Mouse (Mus musculus): Measurements from ENCODE around the gene Maml3.

Maml3 gene

DNA sequence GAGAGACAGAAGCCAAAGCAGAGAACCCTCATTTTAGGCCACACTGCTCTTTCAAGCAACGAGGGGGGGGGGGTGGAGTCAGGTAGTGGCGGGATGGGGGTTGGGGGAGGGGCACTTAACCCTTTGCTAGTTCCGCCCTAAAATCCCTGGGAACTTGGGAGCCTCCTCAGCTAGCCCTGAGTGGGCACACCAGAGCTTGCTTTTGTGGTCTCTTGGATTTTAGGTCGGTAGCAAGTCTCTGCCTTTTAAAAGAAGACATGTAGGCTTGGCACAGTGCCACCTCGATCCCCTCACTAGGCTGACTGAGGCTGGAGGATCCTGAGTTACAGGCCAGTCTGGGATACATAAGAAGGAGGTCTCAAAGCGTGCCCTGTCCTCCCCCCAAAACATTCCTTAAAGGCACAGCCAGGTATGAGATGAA, 59.6 kb downstream of the Maml3 start:
- peak; percentile 56 to 64 for DNase-seq

DNA sequence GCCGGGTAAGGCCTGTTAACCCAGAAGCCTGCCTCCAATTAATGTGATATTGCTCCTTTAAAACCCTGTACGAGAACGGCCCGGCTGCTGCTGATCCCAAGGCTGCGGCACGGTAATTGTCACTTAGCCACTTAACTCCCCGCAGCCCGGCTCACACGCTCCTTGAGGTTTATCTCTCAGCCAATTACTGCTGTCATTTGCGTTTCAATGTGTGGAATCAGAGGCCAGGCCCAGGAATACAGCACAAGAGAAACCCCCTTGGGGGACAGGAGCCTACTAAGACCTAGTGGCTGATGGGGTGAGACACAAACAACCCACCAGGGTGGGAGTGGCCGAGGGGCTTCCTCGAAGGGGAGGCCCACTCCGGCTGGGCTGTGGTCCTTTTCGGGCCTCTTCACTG, 60.2 kb downstream of the Maml3 start:
- peak; percentile 42 to 54 for DNase-seq

DNA sequence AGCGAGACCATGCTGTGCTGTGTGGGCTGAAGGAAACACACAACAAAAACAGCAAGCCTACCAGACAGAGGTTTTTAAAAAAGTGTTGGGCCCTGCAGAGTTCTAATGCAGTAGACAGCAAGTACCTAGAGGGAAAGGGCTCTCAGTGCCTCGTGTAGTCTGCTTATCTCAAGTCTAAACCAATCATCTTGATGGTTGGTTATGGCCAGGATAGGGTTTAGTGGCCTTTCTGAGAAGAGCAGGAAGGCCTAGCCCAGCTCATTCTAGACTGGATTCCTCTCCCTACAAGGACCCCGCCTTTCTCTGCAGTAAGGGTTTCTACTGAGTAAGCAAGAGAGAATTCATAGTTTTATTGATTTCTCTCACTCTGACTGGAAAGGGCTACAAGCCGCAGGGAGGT, 61.0 kb downstream of the Maml3 start:
- no peak for DNase-seq

DNA sequence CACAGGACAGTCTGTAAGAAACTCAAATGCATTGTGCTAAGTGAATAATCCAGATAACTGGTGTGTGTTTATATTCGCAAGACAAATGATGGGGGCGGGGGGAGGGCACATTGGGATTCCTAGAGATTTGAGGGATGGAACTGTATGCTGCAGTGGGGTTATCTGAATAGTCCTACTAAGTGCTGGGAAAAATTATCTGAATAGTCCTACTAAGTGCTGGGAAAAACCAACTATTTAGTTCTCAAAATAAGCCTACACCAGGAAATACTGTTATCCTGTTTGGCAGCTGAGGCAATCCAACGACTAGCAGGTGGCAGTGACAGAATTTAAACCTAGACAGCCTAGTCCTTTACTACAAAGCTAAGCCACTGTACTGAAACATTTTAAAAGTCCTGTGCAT, 62.2 kb downstream of the Maml3 start:
- no peak for DNase-seq

DNA sequence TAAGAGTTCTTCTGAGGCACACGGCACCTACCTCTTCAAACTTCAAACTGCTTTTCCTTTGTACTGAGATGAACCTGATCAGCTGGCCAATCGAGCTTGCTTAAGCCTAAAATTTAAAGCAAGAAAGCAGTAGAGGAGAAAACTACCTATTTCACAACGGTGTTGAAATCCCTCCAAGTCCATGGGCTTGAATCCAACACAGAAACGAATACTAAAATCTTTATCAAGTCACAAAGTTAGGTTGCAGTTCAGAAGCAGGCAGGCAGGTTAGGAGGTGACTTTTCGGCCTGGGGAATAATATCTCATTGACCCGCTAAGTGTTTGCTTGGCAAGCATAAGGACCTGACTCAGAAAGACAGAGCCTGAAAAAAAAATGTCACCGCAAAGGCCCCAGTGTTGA, 64.9 kb downstream of the Maml3 start:
- no peak for DNase-seq

DNA sequence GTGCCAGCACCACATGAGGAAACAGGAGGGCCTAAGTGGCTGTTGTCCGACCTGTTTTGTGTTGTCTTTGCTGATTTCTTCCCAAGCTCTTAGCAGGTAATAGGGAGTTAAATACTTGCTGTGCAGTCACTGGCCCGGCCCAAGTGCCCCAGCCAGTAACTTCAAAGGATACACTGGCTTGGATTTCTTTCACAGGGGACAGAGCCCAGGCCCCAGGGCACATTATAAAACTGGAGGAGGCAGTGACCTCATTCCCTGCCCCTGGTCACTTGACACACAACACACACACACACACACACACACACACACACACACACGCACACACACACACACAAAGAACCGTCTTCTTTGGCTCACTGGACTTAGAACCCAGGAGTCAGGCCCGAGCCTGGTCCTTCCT, 67.6 kb downstream of the Maml3 start:
- DNase-seq: no peak

DNA sequence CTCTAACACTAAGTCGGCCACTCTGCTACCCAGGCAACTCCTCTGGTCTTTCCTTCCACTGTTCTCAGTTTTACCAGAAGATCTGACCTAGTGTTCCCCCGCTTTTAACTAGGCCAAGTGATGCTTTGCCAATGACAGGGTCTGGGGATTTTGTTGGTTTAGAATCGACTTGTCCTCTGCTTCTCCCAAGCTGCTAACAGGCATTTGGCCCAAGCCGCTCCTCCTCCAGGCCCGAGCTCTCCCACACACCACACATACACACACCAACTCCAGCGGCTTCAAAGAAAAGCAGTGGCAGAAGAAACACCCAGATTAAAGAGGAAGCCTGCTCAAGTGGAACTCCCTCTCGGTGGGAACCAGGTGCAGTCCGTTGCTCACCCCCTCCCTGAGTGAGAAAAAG, 69.5 kb downstream of the Maml3 start:
- no peak for DNase-seq

DNA sequence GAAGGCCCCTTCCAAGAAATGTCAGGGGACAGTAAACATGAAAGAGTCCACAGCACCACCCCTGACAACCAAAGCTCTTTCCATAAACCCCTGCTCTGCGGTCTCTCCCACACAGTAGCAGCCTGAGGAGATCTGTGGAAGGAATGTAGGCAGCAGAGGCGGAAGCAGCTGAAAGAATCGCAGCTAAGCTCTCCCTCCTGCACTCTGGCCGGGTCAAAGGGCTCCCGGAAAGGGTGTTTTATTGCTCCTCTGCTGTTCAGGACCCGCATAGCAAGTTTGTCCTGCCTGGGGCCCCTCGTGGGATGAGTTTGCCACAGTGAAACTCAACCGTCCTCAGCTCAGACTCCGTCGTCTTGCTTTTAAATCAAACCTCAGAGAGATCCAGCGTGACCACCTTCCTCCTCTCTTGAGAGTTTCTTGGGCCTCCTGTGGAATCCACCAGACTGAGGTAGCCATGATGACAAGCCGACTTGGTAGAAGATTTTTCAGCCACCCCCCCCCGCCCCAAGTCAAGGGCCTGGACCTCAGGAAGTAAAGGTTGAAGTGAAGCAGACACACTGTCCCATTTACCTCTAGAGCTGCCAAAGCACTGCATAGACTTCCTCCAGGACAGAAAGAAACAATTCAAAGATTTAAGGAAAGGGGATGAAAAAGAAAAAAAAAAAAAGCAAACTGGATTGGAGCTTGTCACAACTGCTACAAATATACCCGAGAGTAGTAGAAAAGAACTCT, 70.9 kb downstream of the Maml3 start:
- DNase-seq: no peak

DNA sequence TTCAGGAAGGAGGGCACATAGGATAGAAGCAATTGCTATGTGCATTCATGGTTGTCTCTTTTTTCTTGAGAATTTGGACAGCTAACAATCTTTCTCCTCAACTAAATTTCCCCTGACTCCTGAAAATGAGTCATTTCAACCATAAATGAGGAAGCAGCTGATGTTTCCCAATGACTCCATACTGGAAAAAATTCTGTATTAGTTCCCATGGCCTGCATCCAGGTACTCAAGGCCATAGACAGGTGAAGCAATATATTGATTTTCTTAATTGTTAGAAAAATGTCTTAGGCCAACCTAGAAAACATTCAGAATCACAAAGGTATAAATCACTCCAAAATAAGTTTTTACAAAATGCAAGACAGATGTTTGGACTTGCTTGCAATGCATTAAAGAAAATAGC, 73.5 kb downstream of the Maml3 start:
- DNase-seq: no peak

DNA sequence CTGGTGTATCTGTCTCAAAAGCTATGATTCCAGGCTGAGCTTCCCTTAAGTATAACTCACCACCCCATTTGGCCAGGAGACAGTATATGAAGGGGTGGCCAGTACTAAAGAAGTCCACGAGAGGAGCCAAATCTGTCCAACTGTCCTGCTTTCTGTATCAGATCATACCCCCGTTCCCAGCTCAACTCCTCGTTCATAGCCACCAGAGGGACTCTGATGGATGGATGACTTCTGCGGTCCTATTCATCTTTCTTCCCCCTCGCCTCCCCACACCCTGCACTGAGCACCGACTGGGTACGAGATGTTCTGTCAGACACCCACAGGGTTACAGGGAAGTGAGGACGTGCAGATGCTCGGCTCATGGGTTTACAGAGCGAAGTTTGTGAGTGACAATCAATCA, 74.8 kb downstream of the Maml3 start:
- DNase-seq: no peak

DNA sequence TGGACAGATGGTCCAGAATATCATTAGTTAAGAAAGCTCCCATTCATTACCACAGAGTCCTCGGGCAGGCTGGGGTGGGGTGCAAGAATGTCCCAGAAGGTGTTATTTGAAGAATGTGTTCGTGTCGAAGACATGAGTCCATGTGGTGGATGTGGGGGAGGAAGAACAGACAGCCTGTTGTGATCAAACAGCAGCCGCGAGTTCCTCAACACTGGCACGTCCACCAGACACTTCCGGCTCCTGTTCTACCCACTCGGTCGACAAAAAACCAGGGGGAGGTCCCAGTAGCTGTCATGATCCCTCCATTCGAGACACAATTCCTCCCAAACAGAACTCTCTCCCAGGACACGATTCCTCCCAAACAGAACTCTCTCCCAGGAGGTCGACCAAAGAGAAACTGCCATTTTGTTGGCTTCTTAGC, 75.2 kb downstream of the Maml3 start:
- DNase-seq: no peak

DNA sequence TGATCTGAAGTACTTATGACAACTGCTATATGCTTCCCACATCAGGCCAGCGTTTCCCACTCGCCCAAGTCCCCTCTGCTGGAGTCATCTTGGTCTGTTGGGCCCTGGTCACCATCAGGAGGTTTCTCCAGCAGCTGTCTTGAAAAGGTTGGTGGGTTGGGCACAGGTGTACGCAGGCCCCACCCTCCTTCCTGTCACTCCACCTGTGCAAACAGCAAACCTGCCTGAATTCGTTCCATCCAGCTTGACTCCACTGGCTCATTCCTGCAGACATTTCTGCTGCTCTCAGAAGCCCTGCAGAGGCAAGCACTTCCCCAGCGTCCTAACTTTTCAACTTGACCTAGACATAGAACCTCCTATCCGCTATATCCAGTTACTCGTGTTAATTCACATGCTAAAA, 76.9 kb downstream of the Maml3 start:
- DNase-seq: no peak

DNA sequence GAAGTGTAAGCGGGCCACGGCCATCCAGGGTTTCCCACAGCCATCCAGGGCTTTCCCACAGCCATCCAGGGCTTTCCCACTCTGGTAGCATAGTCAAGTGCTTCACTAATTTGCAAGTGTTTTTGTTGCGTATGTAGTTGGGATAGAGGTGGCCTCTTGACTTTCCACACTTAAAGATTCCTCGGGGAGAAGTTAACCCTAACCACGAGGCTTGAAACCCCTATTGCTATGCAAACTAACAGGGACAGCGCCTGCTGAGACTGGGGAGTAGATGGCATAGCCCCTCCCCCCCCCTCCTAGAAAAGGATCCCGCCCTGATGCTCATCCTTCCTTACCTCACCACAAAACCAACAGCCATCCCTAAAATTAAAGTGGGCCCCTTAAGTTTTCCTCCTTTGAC, 82.4 kb downstream of the Maml3 start:
- DNase-seq: no peak

DNA sequence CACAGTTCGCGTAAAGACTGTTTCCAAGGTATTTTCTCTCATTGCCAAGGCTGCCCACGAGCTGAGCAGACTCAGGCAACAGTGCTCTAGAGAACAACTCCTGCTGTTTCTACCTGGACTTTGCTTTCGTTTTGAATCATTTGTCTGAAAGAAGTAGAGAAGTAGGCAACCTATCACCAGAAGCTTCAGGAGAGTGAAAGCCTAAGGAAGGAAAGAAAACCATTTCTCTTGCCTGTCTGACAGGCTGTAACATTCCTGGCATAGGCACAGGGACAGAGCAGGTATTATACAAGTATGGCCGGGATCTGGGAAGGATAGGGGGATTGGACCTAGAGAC, 86.8 kb downstream of the Maml3 start:
- no peak for DNase-seq

DNA sequence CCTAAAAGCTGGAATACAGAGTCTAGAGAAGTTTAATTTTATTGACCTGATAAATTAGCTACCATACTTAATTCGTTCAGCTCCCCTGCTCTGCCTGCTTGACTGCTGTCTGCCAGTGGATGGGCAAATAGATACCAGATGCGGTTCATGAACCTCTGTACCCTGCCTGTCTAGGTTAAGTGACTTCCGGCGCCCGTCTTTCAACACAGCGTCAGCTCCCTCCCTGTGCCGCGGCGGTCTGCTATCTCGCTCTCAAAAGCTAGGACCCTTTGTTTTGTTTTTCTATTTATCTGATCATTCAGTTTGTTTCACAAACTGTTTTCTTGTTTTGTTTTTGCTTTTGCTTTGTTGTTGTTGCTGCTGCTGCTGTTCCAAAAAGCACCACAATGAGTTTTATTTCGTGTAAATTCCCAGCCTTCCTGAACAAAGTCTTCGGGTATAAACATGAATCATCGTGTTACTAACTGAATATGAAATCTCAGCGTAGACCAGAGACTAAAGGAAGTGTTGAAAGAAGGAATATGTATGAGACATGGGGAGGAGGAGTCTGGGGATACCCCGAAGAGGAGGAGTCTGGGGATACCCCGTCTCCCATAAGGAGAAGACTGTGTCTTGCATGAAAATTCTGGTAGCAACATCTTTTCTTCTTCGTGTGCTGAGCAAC, 87.3 kb downstream of the Maml3 start:
- DNase-seq: no peak

DNA sequence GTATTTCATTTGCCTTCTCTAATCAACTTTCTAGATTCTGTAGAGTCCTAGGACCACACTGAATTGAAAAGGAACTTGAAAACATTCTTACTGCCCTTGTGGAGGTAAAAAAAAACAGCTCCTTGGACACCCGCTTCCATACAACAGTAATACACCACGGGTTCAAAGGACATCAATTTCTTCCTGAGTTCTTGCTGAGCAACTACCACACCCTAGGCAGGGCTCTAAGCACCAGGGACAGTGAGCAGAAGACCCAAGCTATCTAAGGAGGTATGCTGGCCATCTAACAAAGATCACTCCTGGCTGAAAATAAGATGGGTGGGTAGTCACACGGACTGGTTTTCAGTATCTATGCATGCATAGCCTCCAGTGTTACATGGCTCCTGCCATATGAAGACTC, 88.7 kb downstream of the Maml3 start:
- DNase-seq: no peak

DNA sequence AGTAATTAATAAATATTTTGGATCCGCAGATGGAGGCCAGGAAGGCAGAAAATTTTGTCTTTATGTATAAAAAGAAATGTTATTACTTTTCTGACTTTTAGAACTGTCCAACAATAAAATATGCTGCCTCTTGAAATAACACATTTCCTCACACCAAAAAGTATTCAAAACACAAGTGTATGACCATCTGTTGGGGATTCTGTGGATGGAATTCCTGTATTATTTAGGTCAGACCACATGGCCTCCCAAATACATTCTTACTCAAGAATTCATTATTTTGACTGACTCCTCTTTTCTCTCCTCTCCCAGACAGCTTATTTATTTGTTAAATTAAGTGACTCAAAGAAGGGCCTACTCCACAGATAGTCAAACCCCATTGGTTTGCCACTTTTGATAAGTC, 89.3 kb downstream of the Maml3 start:
- DNase-seq: no peak

DNA sequence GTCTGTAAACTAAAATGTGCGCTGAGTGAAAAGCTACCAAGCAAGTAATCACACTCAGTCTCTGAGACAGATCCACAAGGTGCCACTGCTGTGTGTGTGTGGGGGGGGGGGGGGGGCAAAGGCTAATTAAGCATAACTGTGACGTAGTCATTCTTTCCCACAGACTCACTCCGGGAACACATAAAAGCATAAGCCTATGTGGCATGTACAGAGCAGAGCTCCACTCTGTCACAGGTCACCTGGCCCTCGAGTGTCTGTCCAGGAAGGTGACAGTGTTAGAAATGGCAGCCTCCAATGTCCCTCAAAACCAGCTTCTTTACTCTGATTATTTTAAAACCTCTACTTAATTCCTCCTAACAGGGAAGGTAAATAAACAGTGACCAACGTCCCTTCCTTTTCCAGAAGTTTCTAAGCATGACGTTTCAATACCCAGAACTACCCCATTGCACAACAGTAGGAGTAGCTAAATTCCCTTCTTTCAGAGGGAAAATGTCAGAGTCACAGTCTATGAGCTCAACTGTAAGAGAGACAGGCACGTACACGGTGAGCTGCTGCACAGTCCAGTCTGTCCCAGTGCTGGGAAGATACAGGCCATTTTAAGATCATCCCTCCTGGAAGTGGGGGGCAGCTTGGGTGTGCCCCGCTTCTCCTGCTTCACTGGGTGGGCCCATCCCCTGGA, 93.7 kb downstream of the Maml3 start:
- DNase-seq: no peak

DNA sequence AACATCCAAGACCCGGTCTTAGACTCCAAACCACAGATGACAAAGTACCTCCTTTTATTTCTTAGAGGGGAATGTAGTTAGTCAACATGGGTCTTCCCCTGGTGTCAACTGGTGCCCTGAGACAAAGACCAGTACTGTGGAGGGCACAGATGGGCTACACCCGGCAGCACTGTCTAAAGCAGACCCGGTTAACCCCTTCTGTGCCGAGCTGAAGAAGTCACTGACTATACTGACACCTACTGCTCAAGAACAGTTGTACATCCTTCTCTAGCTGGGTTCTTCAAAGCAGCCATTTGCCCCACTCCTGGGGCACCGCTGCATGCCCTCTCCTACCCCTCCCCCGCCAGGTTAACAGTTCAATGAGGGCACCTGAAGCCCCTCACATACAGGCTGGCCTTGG, 95.6 kb downstream of the Maml3 start:
- DNase-seq: peak; percentile 93 to 95

DNA sequence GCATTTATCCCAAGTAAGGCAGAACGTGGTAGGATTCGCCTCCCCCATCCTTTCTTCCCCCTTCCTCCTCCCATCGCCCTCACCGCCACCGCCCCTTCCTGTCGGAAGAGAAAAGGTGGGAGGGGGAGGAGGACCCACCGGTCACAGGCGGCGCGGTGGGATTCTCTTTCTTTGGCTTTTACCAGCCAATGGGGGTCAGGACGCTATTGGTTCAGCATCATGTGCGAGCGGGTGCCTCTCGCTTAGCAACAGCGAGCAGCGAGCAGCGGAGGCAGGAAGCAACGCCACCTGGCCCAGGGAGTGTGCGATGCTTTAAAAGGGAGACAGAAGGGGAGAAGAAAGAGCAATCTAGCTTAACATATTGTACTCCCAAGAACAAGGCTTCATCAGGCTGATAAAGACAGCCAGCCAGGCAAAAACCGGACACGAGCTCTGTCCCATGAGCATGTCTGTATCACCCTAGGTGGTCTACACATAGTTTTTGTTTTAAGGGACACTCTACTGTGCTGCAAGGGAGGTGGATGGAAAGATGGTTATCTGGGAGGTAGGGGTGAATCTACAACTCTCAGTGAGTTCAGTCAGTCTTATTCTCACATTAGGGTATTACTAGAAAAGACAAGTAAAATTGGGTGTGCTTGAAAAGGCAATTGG, 97.1 kb downstream of the Maml3 start:
- peak; percentile 93 to 95 for DNase-seq

DNA sequence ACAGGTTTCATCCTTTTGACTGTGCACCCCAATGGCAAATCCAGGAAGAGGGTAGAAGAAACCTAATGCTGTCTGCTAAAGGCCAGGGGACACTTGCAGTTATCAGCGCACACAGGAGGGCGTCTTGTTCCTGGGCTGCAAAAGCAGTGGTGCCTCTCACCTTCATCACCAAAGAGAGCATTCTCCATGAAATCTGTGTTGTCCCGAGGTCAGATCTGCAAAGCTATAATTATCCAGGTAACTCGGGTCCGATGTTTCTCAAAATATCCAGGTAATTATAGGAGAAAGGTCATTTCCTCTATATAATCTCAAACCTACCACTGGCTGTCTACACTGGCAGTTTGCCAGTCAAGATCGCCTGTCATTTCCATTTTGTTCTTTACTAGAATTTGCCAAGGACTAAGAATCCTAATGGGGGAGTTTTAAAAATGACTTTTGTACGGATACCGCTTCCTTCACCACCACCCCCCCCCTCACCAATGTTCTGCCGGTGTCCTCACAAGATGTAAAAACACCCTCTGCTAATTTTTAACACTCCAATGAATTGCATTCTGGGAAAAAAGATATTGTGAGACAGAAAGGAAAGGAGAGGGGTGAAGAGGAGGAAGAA, 98.0 kb downstream of the Maml3 start:
- peak; percentile 56 to 67 for DNase-seq

DNA sequence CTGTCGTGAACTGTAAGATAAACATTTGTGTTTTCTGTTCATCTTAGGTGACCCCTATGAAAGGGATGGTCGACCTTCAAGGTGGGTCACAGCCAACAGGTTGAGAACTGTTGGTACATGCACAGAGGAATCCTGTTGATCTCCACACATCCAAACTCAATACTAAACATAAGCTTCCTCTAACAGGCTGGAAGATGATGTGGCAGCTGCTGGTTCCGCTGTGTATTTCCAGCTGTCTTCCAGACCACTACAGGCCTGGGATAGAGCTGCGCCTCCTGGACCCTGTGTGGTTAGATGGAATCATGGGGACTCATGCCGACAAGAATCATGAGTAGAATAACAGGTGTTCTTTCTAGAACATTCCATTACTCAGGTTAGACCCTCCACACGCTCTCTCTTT, 101.2 kb downstream of the Maml3 start:
- DNase-seq: no peak

DNA sequence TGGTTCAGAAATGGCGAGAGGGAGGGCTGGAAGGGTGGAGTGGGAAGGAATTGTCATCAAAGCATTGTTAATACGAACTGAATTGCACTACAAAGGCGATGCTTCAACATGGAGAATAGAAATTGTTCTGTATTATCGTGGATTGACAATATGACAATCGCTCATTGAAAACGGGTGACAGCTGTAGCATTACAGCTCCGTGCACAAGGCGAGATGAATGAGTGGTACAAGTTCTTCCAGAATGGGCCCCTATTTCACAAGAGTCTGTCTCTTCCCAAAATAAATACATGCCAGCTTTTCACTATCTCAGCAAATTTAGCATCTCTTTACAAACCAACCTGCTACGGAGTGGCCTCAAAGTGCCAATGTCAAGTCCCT, 103.4 kb downstream of the Maml3 start:
- no peak for DNase-seq

Data from cerebellum, postnatal 10 days (tissue).